Mouse (Mus musculus): ENCODE measurements around the gene Tmem235. TPM values are rescaled to one million over a fixed set of nuclear protein-coding genes. Genes with fewer than 3 reads are reported as not detected.
"Not testable (repeated sequence)": the region's sequence is repeated elsewhere in the genome, so short reads cannot be mapped to it uniquely, and the experiment has no call there.

Tmem235 gene
- total RNA-seq, 2 experiments from 2014 or later: not detected

- intact Hi-C loops (cut with DNase I; ENCODE audit: low total_unique reads): no loop called here
- DNase-seq: peak; percentile 35
These were observed 30.8 kb upstream of the Tmem235 start for GRCm38 (mm10) chr11:117829671-117830215.

GRCm38 (mm10) chr11:117830401-117830800 is 30.2 kb upstream of the Tmem235 start:
- intact Hi-C loops (cut with DNase I; ENCODE audit: low total_unique reads): no loop called here

GRCm38 (mm10) chr11:117832086-117832969 is 28.2 kb upstream of the Tmem235 start:
- intact Hi-C loops (cut with DNase I; ENCODE audit: low total_unique reads): no loop called here
- DNase-seq: peak; percentile 83

More at GRCm38 (mm10) chr11:117830401-117830800, 30.2 kb upstream of the Tmem235 start:
- DNase-seq: no peak

GRCm38 (mm10) chr11:117833509-117833908 is 27.0 kb upstream of the Tmem235 start:
- DNase-seq; intact Hi-C loops (cut with DNase I; ENCODE audit: low total_unique reads): not testable (repeated sequence)

- DNase-seq: no peak
- intact Hi-C loops (cut with DNase I; ENCODE audit: low total_unique reads): no loop called here
These were observed 26.5 kb upstream of the Tmem235 start for GRCm38 (mm10) chr11:117834086-117834485.

- intact Hi-C loops (cut with DNase I; ENCODE audit: low total_unique reads): no loop called here
- DNase-seq: peak; percentile 30
These were observed 24.2 kb upstream of the Tmem235 start for GRCm38 (mm10) chr11:117836306-117836705.

- no peak for DNase-seq
- intact Hi-C loops (cut with DNase I; ENCODE audit: low total_unique reads): no loop called here
These were observed 22.0 kb upstream of the Tmem235 start for GRCm38 (mm10) chr11:117838572-117838971.

GRCm38 (mm10) chr11:117839021-117839420 is 21.5 kb upstream of the Tmem235 start:
- intact Hi-C loops (cut with DNase I; ENCODE audit: low total_unique reads): no loop called here
- DNase-seq: no peak

- no peak for DNase-seq
- intact Hi-C loops (cut with DNase I; ENCODE audit: low total_unique reads): no loop called here
These were observed 19.6 kb upstream of the Tmem235 start for GRCm38 (mm10) chr11:117840910-117841309.

GRCm38 (mm10) chr11:117843434-117843833 is 17.1 kb upstream of the Tmem235 start:
- intact Hi-C loops (cut with DNase I; ENCODE audit: low total_unique reads): no loop called here
- no peak for DNase-seq

GRCm38 (mm10) chr11:117844997-117845396 is 15.6 kb upstream of the Tmem235 start:
- no peak for DNase-seq
- intact Hi-C loops (cut with DNase I; ENCODE audit: low total_unique reads): no loop called here

GRCm38 (mm10) chr11:117845651-117846050 is 14.9 kb upstream of the Tmem235 start:
- no peak for DNase-seq
- intact Hi-C loops (cut with DNase I; ENCODE audit: low total_unique reads): no loop called here

- no peak for DNase-seq
- intact Hi-C loops (cut with DNase I; ENCODE audit: low total_unique reads): no loop called here
These were observed 13.9 kb upstream of the Tmem235 start for GRCm38 (mm10) chr11:117846640-117847039.

- DNase-seq: no peak
- intact Hi-C loops (cut with DNase I; ENCODE audit: low total_unique reads): no loop called here
These were observed 12.8 kb upstream of the Tmem235 start for GRCm38 (mm10) chr11:117847593-117848215.

GRCm38 (mm10) chr11:117848271-117848984 is 12.1 kb upstream of the Tmem235 start:
- intact Hi-C loops (cut with DNase I; ENCODE audit: low total_unique reads): no loop called here
- DNase-seq: peak; percentile 44

GRCm38 (mm10) chr11:117848985-117849671 is 11.4 kb upstream of the Tmem235 start, which contains the start of gene Birc5:
Birc5 (plus strand) TSS chr11:117849251.
- DNase-seq: peak; percentile 96
- intact Hi-C loops (cut with DNase I; ENCODE audit: low total_unique reads): no loop called here

- intact Hi-C loops (cut with DNase I; ENCODE audit: low total_unique reads): no loop called here
- no peak for DNase-seq
These were observed 7.7 kb upstream of the Tmem235 start for GRCm38 (mm10) chr11:117852875-117853274.

GRCm38 (mm10) chr11:117854241-117854640 is 6.3 kb upstream of the Tmem235 start:
- intact Hi-C loops (cut with DNase I; ENCODE audit: low total_unique reads): no loop called here
- no peak for DNase-seq

- intact Hi-C loops (cut with DNase I; ENCODE audit: low total_unique reads): no loop called here
- no peak for DNase-seq
These were observed 5.2 kb upstream of the Tmem235 start for GRCm38 (mm10) chr11:117855360-117855759.

All from gastrocnemius, postnatal 14 days (tissue).